Mouse (Mus musculus) right cerebral cortex, adult 2 months (tissue): Measurements from ENCODE around the gene Stpg3.
A peak's percentile ranks its signal among the peaks of the same experiment; 100 is the strongest.
"Not testable (repeated sequence)": the region's sequence is repeated elsewhere in the genome, so short reads cannot be mapped to it uniquely, and the experiment has no call there.

ENCODE experiments used
- DNase-seq, 2 experiments: peaks; one replicate each; pipeline ENCODE4 v3.0.0; 2021 to 2022; ENCODE audit warnings: low spot score in 2 of 2

The Stpg3 gene

DNA sequence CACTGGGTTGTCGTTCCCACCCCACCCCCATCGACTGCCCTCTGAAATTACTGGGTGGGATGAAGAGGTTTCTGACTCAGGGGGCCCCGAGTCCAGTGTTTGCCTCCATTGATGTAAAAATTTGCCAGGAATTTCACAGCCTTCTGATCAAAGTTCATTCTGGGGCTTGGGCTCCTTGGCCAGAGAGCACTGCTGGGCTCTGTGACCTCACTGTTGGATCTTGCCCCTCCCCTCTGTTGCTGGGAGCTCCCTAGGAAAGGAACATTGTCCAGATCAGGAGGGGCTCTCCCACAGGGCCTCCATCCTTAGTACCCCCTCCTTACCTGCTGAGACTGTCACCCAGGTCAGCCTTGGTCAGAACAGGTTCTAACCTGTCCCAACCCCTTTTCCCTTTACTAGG, at the start of gene Stpg3:
TSS of gene Stpg3 (minus strand) at position 194 of the 400 bp plus-strand sequence.
- DNase-seq: no peak

DNA sequence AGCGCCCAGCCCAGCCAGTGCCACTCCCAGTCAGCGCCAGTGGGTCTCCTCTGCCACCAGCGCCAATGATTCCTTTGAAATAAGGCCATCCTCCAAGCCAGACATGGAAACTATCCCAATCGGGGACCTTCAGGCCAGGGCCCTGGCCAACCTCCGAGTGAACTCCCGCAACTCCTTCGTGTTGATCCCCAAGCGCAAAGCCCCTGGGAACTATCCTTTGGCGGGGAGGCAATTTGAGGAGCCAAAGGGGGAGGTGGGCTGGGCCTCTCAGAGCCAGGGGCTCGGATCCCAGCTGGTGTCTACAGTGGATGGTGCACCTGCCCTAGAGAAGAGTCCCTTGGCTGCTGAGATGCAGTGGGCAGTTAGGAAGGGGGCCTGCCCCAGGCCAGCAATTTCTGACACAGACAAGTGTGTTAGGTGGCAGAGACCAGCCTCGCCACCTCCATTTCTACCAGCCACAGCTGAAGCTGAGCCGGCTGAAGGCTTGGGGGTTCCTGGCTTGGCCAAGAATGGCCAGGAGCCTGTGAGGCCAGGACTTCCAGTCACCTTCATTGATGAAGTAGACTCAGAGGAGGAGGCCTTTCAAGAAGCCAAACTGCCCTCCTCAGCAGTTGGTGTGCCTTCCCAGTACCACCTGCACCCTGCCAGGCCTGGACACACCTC, 49.3 kb upstream of the Stpg3 start:
- no peak for DNase-seq

GRCm38 (mm10) chr2:25262795-25263622, 48.6 kb upstream of the Stpg3 start:
- no peak for DNase-seq

DNA sequence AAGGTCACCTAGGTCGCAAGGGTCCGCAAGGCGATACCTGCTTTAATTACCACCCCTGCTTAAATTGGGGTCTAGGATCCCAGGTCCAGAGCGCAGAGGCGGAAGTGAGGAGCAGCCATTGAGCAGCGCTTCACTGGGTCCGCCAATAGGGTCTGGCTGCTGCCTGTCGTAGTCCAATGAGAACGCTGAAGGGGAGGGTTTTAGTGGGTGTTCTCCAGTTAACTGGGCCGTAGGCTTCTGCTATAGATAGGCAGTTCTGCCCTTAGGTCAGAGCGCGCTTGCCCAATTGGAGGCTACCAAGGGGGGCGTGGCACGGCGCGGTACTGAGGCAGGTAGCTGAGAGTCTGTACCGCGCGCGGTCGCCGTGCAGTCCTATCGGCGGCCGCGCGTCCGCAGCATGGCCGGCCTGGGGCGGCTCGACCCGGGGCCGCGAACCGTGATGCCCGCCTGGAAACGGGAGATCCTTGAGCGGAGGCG, 47.9 kb upstream of the Stpg3 start, which contains the start of gene Tprn:
TSS of gene Tprn (plus strand) at position 328 of the 477 bp plus-strand sequence.
- DNase-seq: peak; percentile 93 to 94

- DNase-seq: peak in 1 of 2 experiments; percentile 46
Measured at GRCm38 (mm10) chr2:25261870-25262269, 47.4 kb upstream of the Stpg3 start.

DNA sequence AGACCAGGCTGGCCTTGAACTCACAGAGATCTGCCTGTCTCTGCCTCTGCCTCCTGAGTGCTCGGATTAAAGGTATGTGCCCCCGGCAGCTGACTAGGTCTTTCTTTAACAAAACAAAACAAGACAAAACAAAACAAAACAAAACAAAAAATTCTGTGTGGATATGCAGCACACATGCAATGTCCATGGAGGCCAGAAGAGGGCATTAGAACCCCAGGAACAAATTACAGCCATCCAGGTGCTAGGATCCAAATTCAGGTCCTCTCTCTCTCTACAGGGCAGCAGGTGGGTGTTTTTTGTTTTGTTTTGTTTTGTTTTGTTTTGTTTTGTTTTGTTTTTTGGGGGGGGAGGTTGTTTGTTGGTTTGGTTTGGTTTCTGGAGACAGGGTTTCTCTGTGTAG, 44.5 kb upstream of the Stpg3 start:
- DNase-seq: no peak

GRCm38 (mm10) chr2:25257250-25257649, 42.8 kb upstream of the Stpg3 start:
- not testable (repeated sequence) for DNase-seq

- not testable (repeated sequence) for DNase-seq
Measured at GRCm38 (mm10) chr2:25256443-25257109, 42.1 kb upstream of the Stpg3 start.

DNA sequence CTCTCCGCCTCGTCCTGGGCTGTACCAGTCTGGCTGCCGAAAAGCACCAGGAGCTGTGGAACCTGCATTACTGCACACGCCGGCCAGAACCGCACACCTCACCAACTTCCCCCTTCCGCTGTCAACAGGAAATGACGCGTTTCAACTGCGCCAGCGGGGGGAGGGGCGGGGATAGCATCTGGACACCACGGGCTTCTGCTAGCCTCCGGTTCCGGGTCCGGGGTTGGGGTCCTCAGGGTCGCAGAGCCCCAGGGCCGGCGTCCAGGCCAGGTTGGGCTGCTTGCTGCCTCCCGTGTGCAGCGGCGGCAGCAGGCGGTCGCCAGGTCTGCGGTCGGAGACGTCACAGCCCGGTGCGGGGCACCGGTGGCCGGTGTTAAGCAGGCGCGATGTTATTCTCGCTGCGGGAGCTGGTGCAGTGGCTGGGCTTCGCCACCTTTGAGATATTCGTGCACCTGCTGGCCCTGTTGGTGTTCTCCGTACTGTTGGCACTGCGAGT, 40.9 kb upstream of the Stpg3 start, which contains the start of gene Tmem203:
TSS of gene Tmem203 (plus strand) at position 156 of the 496 bp plus-strand sequence.
- DNase-seq: peak; percentile 89 to 92

- DNase-seq: no peak
Measured at GRCm38 (mm10) chr2:25252331-25252730, 37.9 kb upstream of the Stpg3 start.

DNA sequence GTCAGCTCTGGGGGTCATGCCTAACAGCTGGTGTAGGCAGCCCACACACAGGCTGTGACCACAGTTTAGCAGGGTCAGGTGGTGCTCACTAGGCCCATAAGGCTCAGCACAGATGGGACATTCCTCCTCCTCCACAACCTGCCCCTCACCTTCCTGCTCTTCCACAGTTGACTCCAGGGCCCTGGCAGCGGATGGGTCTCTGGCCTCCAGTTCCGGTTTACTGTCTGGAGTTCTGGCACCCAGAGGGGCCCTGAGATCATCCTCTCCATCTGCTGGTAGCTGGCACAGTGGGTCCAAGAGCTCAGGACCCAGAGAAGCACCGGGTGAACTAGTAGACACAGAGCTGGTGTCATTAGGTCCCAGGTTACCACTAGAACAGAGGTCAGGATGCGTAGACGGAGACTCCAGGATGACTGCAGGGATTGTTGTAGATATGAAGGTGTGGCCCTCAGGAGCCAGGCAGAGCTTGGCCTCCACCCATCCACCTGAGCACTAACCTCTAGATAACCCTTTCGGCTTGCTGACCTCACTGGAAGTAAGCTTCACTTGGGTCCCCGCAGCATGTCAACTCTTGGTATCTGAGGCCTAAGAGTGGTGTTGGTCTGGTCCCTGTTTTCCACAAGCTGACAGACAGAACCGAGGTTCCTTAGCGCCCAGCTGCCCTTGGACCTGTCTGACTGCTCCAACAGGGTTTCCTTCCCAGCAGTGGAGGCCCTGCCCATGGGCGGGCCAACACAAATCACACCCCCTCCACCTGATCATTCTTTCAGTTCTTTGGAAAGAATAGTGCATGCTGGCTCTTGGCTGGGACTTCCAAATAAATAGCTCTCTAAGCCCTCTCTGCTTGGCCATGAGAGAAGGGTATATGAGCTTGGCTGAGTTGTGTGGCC, 32.0 kb upstream of the Stpg3 start, which contains the start of gene AL732309.1:
TSS of gene AL732309.1 (minus strand) at position 681 of the 890 bp plus-strand sequence.
- no peak for DNase-seq

GRCm38 (mm10) chr2:25244144-25244543, 29.7 kb upstream of the Stpg3 start:
- DNase-seq: no peak

DNA sequence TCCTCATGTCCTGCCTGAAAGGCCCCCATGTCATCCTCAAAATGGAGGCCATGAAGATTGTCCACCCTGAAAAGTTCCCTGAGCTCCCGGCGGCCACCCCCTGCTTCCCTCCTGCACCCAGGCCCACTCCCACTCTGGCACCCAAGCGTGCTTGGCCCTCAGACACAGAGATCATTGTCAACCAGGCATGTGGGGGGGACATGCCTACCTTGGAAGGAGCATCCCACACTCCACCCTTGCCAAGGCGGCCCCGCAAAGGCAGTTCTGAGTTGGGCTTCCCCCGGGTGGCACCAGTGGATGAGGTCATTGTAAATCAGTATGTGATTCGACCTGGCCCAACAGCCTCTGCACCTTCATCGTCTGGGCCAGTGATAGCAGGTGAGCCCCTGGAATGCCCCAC, 28.9 kb upstream of the Stpg3 start:
- DNase-seq: no peak

DNA sequence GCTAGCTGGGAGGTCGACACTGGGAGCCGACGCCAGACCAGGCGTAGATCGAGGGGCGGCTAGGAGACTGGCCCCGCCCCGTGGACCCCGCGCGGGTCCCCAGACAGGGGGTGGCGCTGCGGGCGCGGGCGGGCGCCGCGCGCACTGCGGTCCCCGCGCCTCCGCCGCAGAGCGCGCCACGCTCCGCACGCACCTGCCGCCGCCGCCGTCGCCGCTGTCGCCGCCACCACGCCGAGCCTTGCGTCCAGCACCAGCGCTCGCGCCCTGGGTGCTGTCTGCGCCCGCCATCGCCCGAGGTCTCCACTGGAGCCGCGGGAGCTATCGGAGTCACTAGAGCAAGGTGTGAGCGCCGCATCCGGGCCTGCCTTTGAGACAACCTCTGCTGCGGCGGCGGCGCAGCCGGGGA, 27.7 kb upstream of the Stpg3 start, which contains the start of the genes Rnf208 and Cysrt1:
TSS of gene Rnf208 (plus strand) at position 155 of the 406 bp plus-strand sequence.
TSS of gene Cysrt1 (minus strand) at position 352 of the 406 bp plus-strand sequence.
- DNase-seq: peak; percentile 42 to 45

DNA sequence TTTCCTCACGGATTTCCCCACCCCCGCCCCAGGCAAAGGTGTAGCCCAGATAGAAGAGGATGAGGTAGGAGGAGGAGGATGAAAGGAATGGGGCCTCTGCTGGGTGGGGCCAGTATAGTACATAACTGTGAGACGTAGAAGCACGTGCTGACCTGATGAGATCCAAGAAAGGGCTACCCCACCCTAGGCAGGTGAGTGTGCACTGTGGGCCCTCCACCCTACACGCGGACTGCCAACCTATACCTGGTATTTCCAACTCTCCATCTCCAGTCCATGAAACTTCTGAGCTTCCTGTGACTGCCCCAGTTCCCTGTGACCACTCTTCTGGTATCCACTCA, 27.0 kb upstream of the Stpg3 start:
- no peak for DNase-seq

GRCm38 (mm10) chr2:25240723-25241437, 26.4 kb upstream of the Stpg3 start:
- DNase-seq: peak; percentile 69 to 70

DNA sequence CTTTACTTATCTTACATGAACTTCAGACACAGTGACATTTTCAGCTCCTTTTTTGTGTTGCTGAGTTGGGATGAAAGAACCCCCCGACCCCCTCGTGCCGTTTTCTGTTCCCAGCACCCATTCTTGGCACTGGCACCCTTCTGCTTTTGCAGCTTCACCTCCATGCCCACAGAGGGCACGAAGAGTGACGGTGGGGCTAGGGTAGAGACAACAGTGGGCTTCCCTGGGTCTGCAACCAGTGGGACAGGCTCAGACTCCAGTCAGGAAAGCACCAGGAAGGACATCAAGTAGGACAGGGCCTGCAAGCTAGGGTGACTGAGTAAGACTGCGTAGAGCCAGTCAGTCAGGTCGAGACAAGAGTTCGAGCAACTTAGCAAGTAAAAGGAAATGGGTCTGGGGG, 25.9 kb upstream of the Stpg3 start:
- DNase-seq: no peak

GRCm38 (mm10) chr2:25239766-25240165, 25.3 kb upstream of the Stpg3 start:
- DNase-seq: no peak

GRCm38 (mm10) chr2:25238106-25238505, 23.7 kb upstream of the Stpg3 start:
- DNase-seq: no peak

DNA sequence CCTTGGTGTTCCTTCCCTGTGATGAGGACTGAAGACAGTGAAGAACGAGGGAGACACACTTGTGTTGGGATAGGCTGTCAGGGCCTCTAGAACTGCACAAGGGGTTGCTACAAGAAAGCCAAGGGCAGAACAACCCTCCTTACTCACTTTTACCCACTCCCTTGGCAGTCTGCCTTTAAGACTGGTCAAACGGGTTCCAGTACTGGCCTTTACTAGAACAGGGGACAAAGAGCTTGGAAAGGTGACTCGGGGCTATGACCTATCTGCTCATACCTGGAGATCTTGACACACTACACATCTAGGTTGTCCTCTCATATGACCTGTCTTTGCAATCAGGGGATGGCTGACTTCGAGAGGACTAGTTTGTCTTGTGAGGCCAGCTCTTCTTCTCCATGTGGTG, 23.1 kb upstream of the Stpg3 start:
- DNase-seq: no peak
